Mouse (Mus musculus) CH12.LX (cell line): ENCODE measurements around the gene Wwc2.

Experiments
- CHD1 ChIP-seq: IDR thresholded peaks from 2 replicates; pipeline ENCODE4 v1.6.1; 2012; ENCODE audit warnings: low read depth, low read length, improper control_type of control experiment, inconsistent platforms
- CTCF ChIP-seq, 2 experiments: IDR thresholded peaks in 1 of 2; conservative IDR thresholded peaks in 1 of 2; 2 replicates each; pipeline ENCODE4 v1.5.1; 2011 to 2012; ENCODE audit warnings: low read depth in 2 of 2, low read length in 2 of 2, improper control_type of control experiment in 1 of 2, inconsistent platforms in 1 of 2, mild to moderate bottlenecking in 1 of 2, moderate library complexity in 1 of 2
- EP300 ChIP-seq: IDR thresholded peaks from 2 replicates; pipeline ENCODE4 v1.6.1; 2011; ENCODE audit warnings: low read length, improper control_type of control experiment
- ETS1 ChIP-seq: conservative IDR thresholded peaks from 2 replicates; pipeline ENCODE4 v1.6.1; 2012; ENCODE audit warnings: low read depth, mild to moderate bottlenecking, inconsistent platforms, low read length, improper control_type of control experiment, moderate library complexity
- GABPA ChIP-seq: IDR thresholded peaks from 2 replicates; pipeline ENCODE4 v1.6.1; 2012; ENCODE audit warnings: low read depth, low read length, improper control_type of control experiment, inconsistent platforms; ENCODE audit not compliant: insufficient replicate concordance
- MAX ChIP-seq: IDR thresholded peaks from 2 replicates; pipeline ENCODE4 v1.6.1; 2011; ENCODE audit warnings: low read length, improper control_type of control experiment
- MEF2A ChIP-seq: IDR thresholded peaks from 2 replicates; pipeline ENCODE4 v1.6.1; 2014; ENCODE audit warnings: low read depth, mild to moderate bottlenecking, inconsistent platforms, low read length, improper control_type of control experiment, borderline replicate concordance
- RCOR1 ChIP-seq: conservative IDR thresholded peaks from 2 replicates; pipeline ENCODE4 v1.6.1; 2012; ENCODE audit warnings: low read depth, mild to moderate bottlenecking, inconsistent platforms, low read length, improper control_type of control experiment
- TCF12 ChIP-seq: IDR thresholded peaks from 2 replicates; pipeline ENCODE4 v1.6.1; 2014; ENCODE audit warnings: low read depth, mild to moderate bottlenecking, inconsistent platforms, low read length, improper control_type of control experiment
- USF1 ChIP-seq: IDR thresholded peaks from 2 replicates; pipeline ENCODE4 v1.6.1; 2014; ENCODE audit warnings: low read depth, mild to moderate bottlenecking, inconsistent platforms, low read length, improper control_type of control experiment
- ZC3H11A ChIP-seq: IDR thresholded peaks from 2 replicates; pipeline ENCODE4 v1.6.1; 2012; ENCODE audit warnings: low read depth, mild to moderate bottlenecking, inconsistent platforms, low read length, improper control_type of control experiment
- ZKSCAN1 ChIP-seq: IDR thresholded peaks from 2 replicates; pipeline ENCODE4 v1.6.1; 2012; ENCODE audit warnings: low read depth, inconsistent platforms, low read length, improper control_type of control experiment, borderline replicate concordance
- ZMIZ1 ChIP-seq: IDR thresholded peaks from 2 replicates; pipeline ENCODE4 v1.6.1; 2012; ENCODE audit warnings: low read depth, mild to moderate bottlenecking, inconsistent platforms, low read length, improper control_type of control experiment

- TF ChIP-seq CTCF (conservative IDR thresholded peaks at IDR 0.05 in 1 of 2, IDR thresholded peaks at IDR 0.05 in 1 of 2; ENCODE audit: low read depth in 2 of 2, low read length in 2 of 2) (no peak), RCOR1 (no peak), ZKSCAN1 (no peak), ZC3H11A (no peak), GABPA (no peak), USF1 (no peak), CHD1 (no peak), MEF2A (no peak), ETS1 (no peak), ZMIZ1 (no peak), TCF12 (no peak), MAX (no peak), EP300 (no peak)
Measured at GRCm38 (mm10) chr8:47996712-47997111, 6.0 kb upstream of the Wwc2 start.
